Mouse (Mus musculus) midbrain, postnatal 0 days (tissue): ENCODE measurements around the gene Eva1c. TPM values are rescaled to one million over a fixed set of nuclear protein-coding genes. Genes with fewer than 3 reads are reported as not detected.
"Not testable (repeated sequence)": the region's sequence is repeated elsewhere in the genome, so short reads cannot be mapped to it uniquely, and the experiment has no call there.

Experiments
- ATAC-seq: fragments of 200-750 bp; cut with Nextera tagmentation; 2 replicates; pipeline ENCODE4 v1.8.0; 2017; ENCODE audit warnings: moderate number of reproducible peaks, mild to moderate bottlenecking, moderate TSS enrichment, moderate library complexity; ENCODE audit not compliant: low FRiP score
- DNase-seq: peaks from one replicate; pipeline ENCODE4 v3.0.0-alpha.2; 2015; ENCODE audit warnings: low spot score
- H3K27ac ChIP-seq: fragments of 300-500 bp; sonication (generic); 2 replicates; pipeline ENCODE4 v1.5.1; 2014; ENCODE audit warnings: low read depth, mild to moderate bottlenecking, low read length, mixed read lengths
- H3K27me3 ChIP-seq: fragments of 300-500 bp; sonication (generic); 2 replicates; pipeline ENCODE4 v1.6.1; 2014; ENCODE audit warnings: low read length, control low read depth, mixed read lengths; ENCODE audit not compliant: insufficient read depth
- H3K36me3 ChIP-seq: fragments of 300-500 bp; sonication (generic); 2 replicates; pipeline ENCODE4 v1.6.1; 2014; ENCODE audit warnings: low read length, control low read depth, mixed read lengths; ENCODE audit not compliant: insufficient read depth
- H3K4me1 ChIP-seq: fragments of 300-500 bp; sonication (generic); 2 replicates; pipeline ENCODE4 v1.6.1; 2014; ENCODE audit warnings: mild to moderate bottlenecking, control low read depth, antibody characterized with exemption, low read length, mixed read lengths; ENCODE audit not compliant: insufficient read depth
- H3K4me2 ChIP-seq: fragments of 300-500 bp; sonication (generic); 2 replicates; pipeline ENCODE4 v1.6.1; 2014; ENCODE audit warnings: low read depth, mild to moderate bottlenecking, low read length, mixed read lengths; ENCODE audit not compliant: poor library complexity, severe bottlenecking
- H3K4me3 ChIP-seq: fragments of 300-500 bp; sonication (generic); 2 replicates; pipeline ENCODE4 v1.5.1; 2014; ENCODE audit warnings: low read depth, mild to moderate bottlenecking, low read length, moderate library complexity
- H3K9ac ChIP-seq: fragments of 300-500 bp; sonication (generic); replicated peaks from 2 replicates; pipeline ENCODE4 v1.6.1; 2014; ENCODE audit warnings: mild to moderate bottlenecking, low read length, moderate library complexity, mixed read lengths; ENCODE audit not compliant: poor library complexity, severe bottlenecking
- H3K9me3 ChIP-seq: fragments of 300-500 bp; sonication (generic); 2 replicates; pipeline ENCODE4 v1.6.1; 2016; ENCODE audit warnings: low read length, control low read depth
- CTCF ChIP-seq: IDR thresholded peaks from 2 replicates; pipeline ENCODE4 v1.5.1; 2016; ENCODE audit warnings: antibody characterized with exemption, mild to moderate bottlenecking
- WGBS: fragments of 180-500 bp; shearing (Covaris S2); extraction: QIAGEN DNeasy Blood & Tissue Kit; methylation state at CpG from one replicate; pipeline ENCODE4 v1.1.7; 2014; 5-methylcytosine and 5-hydroxymethylcytosine counted together
- polyA plus RNA-seq: library from polyadenylated mRNA; unstranded; fragments of >200 nt; fragmentation: Nextera tagmentation; extraction: Ambion mirVana; gene quantifications from 2 replicates; pipeline ENCODE4 v1.2.1, GENCODE M21; 2015
- total RNA-seq: library from RNA; depleted of rRNA; stranded (reverse); fragments of >200 nt; gene quantifications from 2 replicates; pipeline ENCODE4 v1.2.3, GENCODE M21; 2014

Eva1c gene
- total and polyA plus RNA-seq, 2 experiments from 2014 or later, result 3.5 to 4.3 TPM

GRCm38 (mm10) chr16:90820326-90820725 is 6.2 kb upstream of the Eva1c start:
- Histone ChIP-seq H3K4me3 (no peak overlapping the region), H3K9ac (no peak overlapping the region), H3K27me3 (no peaks in the 10 kb centered on the region), H3K9me3 (no peaks in the 10 kb centered on the region), H3K27ac (no peak overlapping the region), H3K4me1 (no peaks in the 10 kb centered on the region), H3K4me2 (no peak overlapping the region), H3K36me3 (no peaks in the 10 kb centered on the region)
- no peak for TF ChIP-seq CTCF
- DNase-seq, result no peak
- 80% methylated on average over 6 of the region's 6 CpGs for WGBS
- no peak for ATAC-seq

DNA sequence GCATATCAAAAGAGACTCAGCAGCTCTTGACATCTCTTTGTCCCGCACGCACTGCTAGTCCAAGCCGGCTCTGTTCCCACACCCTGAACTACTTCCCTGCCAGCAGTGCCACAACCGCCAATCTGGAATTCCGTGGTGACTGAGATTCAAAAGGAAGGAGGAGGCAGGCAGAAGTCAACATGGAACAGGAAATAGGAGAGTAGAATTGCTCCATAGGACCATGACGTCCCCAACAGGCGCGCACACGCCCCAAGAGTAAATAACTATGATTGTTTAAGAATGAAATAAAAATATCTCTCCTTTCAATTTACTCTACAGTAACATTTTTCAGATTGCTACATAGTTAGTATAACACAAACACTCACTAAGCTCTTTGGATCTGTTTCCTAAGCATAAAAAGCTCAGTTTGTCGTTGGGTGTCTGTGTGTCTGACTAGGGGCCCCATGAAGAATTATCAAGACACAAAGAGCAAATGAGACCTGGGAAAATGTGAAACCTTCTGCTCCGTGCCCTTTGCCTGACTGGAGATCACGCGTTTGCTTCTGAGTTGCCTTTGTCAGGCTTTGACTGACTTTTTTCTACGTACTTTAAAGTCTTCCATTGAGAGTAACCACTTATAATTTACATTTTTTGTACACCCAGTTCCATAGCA is 5.3 kb upstream of the Eva1c start:
- WGBS, result 75% methylated on average over 14 of the region's 14 CpGs
- Histone ChIP-seq H3K4me3 (no peak overlapping the region), H3K27ac (no peak overlapping the region), H3K4me1 (no peaks in the 10 kb centered on the region), H3K36me3 (no peaks in the 10 kb centered on the region), H3K27me3 (no peaks in the 10 kb centered on the region), H3K9ac (no peak overlapping the region), H3K9me3 (no peaks in the 10 kb centered on the region), H3K4me2 (no peak overlapping the region)
- no peak for DNase-seq
- no peak for ATAC-seq
- no peak for TF ChIP-seq CTCF

DNA sequence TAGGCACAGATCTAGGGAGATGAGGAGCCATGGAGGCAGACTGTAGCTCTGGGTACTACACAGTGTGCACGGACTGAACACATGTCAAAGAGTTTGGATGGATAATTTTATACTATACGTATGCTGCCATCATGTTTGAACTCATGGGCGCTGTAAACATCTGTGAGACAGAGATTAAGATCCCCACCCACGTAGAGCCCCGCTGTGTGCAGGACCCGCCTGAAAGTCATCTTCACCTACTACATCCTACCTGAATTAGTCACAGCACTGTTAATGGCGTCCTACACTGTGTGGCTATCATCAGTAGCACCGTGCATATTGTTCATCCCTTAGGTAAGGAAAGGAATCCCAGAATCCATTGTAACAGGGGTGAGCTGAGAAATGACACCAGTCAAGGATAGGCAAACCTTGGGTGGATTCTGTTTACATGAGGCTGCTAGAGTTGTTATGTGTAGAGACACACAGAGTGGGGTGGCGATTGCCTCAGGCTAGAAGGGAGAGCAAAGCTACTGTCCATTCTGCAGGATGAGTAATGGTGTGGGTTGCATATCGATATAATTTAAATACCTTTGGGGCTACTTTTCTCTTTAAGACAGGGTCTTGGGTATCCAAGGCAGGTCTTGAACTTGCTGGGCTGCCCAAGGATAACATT is 4.1 kb upstream of the Eva1c start:
- no peak for TF ChIP-seq CTCF
- 90% methylated on average over 10 of the region's 10 CpGs for WGBS
- H3K27ac ChIP-seq, result no peak overlapping the region

DNA sequence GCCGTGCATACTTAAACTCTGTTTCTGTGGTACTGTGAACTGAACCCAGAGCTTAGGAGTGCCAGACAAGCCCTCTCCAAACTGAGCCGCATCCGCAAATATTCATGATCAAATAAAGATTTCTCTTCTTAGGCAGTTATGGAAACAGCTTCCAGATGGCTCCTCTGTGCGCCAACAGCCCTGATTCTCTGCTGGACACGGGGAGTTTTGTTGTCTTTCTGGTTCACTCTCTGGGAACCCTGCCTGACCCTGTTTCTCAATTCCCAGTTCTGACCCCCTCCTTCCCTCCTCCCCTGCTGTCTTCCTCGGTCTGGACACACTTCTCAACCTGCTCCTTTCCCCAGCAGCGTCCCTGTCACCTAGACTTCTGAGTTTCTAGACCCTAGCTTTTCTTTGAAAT is 3.5 kb upstream of the Eva1c start:
- 71% methylated on average over 7 of the region's 7 CpGs for WGBS
- DNase-seq, result no peak
- Histone ChIP-seq H3K4me2 (no peak overlapping the region), H3K9ac (no peak overlapping the region), H3K4me3 (no peak overlapping the region), H3K9me3 (no peaks in the 10 kb centered on the region), H3K27me3 (no peaks in the 10 kb centered on the region), H3K36me3 (no peaks in the 10 kb centered on the region), H3K4me1 (no peaks in the 10 kb centered on the region), H3K27ac (no peak overlapping the region)
- no peak for TF ChIP-seq CTCF
- no peak for ATAC-seq

More for the DNA sequence above, 4.1 kb upstream of the Eva1c start:
- Histone ChIP-seq H3K9me3 (no peaks in the 10 kb centered on the region), H3K4me1 (no peaks in the 10 kb centered on the region), H3K36me3 (no peaks in the 10 kb centered on the region), H3K4me3 (no peak overlapping the region), H3K9ac (no peak overlapping the region), H3K27me3 (no peaks in the 10 kb centered on the region), H3K4me2 (no peak overlapping the region)
- DNase-seq, result no peak
- no peak for ATAC-seq

DNA sequence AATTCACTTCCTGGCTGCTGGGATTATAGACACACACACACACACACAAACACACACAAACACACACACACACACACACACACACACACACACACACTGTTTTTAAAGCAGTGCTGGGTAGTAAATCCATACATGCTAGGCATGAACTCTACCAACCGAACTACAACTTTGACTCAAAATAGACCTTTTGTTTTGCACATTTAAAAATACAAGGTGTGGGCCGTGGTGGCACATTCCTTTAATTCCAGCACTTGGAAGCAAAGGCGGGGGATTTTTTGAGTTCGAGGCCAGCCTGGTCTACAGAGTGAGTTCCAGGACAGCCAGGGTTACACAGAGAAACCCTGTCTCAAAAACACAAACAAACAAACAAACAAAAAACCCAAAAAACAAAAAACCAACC is 2.5 kb upstream of the Eva1c start:
- H3K9ac ChIP-seq, ATAC-seq, H3K4me3 ChIP-seq, H3K4me1 ChIP-seq, H3K9me3 ChIP-seq, H3K27me3 ChIP-seq, H3K27ac ChIP-seq, H3K4me2 ChIP-seq, DNase-seq, H3K36me3 ChIP-seq: not testable (repeated sequence)
- 79% methylated on average over 4 of the region's 4 CpGs for WGBS

- DNase-seq (no peak), ATAC-seq (no peak)
- no peak overlapping the region for H3K4me3 ChIP-seq
- no peaks in the 10 kb centered on the region for H3K36me3 ChIP-seq
- no peak for TF ChIP-seq CTCF
- H3K4me2 ChIP-seq, result no peak overlapping the region
- H3K27me3 ChIP-seq, result peaks cover 12% of the 10 kb centered on the region
- H3K9ac ChIP-seq, result no peak overlapping the region
- H3K27ac ChIP-seq, result no peak overlapping the region
- H3K4me1 ChIP-seq, result 0 out of 2 replicates have a peak, but pooled peaks cover 5% of the 10 kb centered on the region
- whole genome bisulfite sequencing, result 79% methylated on average over 5 of the region's 5 CpGs
- no peaks in the 10 kb centered on the region for H3K9me3 ChIP-seq
Measured at GRCm38 (mm10) chr16:90826041-90826440, 478 bp upstream of the Eva1c start.
